Mouse (Mus musculus) megakaryocyte, embryonic 14.5 days (primary cell): ENCODE measurements at regions not wholly inside any gene's neighbourhood (a gene's known extent, or its start where the extent isn't known, plus 50 kb on each side); places are given as distances from the start of the nearest gene placed in this dataset.
A peak's percentile ranks its signal among the peaks of the same experiment; 100 is the strongest.

Experiments
- H3K27me3 ChIP-seq: replicated peaks from 2 replicates; pipeline ENCODE3; 2012; ENCODE audit warnings: inconsistent platforms
- H3K36me3 ChIP-seq: replicated peaks from 2 replicates; pipeline ENCODE3; 2012; ENCODE audit warnings: low read length, inconsistent platforms, mixed read lengths
- H3K4me1 ChIP-seq: 2 replicates; pipeline ENCODE4 v1.6.1; 2012; ENCODE audit warnings: inconsistent platforms
- H3K4me3 ChIP-seq: replicated peaks from 2 replicates; pipeline ENCODE3; 2012; ENCODE audit warnings: moderate library complexity, mild to moderate bottlenecking, inconsistent platforms
- H3K9me3 ChIP-seq: 2 replicates; pipeline ENCODE4 v1.6.1; 2012; ENCODE audit warnings: inconsistent platforms
- FLI1 ChIP-seq: IDR thresholded peaks from 2 replicates; pipeline ENCODE4 v1.6.1; 2012; ENCODE audit warnings: low read length, inconsistent platforms, mixed read lengths
- GATA1 ChIP-seq: IDR thresholded peaks from 3 replicates; pipeline ENCODE4 v1.6.1; 2012; ENCODE audit warnings: mixed read lengths, low read length, inconsistent platforms, borderline replicate concordance

DNA sequence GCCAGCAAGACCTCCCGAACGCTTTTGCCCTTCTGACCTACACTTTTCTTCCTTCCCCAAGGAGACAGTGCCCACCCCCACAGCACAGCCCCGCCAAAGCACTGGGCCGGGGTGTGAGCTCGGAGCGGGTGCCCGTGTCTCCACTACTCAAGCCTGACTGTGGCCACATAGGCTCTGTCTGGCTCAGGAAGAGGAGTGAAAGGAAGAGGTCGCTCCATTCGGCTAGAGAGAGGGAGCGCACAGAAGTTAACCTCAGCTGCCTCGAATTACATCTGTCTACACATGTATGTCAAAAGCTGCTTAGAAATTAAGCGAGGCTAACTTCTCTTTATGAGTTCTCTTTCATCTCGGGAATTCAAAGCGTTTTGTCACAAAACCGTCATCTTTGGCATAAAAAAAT is 69.6 kb upstream of the Slc4a7 start:
- TF ChIP-seq FLI1 (no peak), GATA1 (no peak)
- no peaks in the 10 kb centered on the region for H3K36me3 ChIP-seq
- peak overlapping the region; percentile 67 for H3K4me3 ChIP-seq
- H3K4me1 ChIP-seq = peaks cover 35% of the 10 kb centered on the region
- H3K9me3 ChIP-seq = no peaks in the 10 kb centered on the region
- no peaks in the 10 kb centered on the region for H3K27me3 ChIP-seq

DNA sequence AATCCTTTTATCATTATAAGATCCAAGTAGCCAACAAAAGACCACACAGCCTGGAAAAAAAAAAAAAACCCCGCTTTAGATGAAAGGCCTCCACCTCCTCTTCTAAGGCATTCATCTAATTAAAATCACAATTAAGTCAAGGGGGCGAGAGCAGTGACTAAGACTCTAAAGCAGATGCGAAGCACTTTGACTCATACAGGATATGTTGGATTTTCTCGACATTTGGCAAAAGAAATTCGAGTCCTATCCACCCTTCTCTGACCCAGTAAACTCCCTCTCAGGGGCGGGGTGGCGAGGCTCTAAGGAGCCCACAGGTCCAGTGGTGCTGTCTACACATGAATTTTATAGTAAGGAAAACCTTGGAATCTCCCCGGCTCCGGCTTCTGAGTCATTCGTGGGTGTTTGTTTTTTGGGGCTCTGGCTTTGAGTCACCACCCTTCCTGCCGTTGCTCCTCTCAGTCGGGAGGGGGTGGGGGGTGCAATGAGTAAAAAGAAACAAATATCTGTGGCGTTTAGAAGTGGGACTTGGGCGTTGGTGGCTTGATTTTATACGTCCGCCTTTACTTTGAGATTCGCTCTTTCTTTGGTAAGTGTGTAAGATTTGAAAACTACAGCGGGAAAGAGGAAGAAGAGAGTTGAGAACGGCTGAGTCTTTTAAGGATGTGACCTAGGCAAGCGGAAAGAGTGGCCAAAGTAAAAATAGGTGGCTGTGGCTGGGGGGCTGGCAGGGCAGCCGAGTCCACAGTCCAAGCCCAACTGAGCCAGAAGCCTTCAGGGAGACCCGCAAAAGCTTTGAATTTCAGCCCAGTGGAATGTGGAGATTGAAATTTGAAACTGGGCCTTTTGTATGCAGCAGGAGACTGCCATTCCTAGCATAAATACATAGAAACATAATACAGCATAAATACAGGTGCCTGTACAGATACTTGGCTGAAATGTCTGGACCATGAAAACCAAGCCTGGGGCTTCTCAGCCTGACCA is 68.8 kb upstream of the Slc4a7 start:
- Histone ChIP-seq H3K36me3 (no peaks in the 10 kb centered on the region), H3K4me1 (peaks cover 35% of the 10 kb centered on the region), H3K9me3 (no peaks in the 10 kb centered on the region), H3K4me3 (peak overlapping the region; percentile 88), H3K27me3 (no peaks in the 10 kb centered on the region)
- TF ChIP-seq FLI1 (no peak), GATA1 (no peak)

DNA sequence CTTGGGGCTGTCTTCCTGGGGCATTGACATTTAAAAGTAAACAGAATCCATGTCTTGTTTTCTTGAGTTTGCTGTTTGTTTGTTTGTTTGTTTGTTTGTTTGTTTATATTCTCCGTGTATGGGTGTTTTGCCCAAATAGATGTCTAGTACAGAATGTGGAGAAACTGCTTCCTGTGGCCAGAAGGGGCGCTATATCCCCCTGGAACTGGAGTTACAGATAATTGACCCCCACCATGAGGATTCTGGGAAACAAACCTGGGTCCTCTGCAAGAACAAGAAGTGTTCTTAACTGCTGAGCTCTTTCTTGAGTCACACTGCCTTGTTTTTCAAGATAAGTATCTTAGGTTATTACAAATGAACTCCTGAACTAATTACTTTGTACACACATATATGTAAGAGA is 68.1 kb upstream of the Slc4a7 start:
- H3K36me3 ChIP-seq = no peaks in the 10 kb centered on the region
- H3K9me3 ChIP-seq = no peaks in the 10 kb centered on the region
- H3K4me1 ChIP-seq = peaks cover 37% of the 10 kb centered on the region
- peak overlapping the region; percentile 88 for H3K4me3 ChIP-seq
- TF ChIP-seq GATA1 = no peak
- no peak for TF ChIP-seq FLI1
- no peaks in the 10 kb centered on the region for H3K27me3 ChIP-seq

DNA sequence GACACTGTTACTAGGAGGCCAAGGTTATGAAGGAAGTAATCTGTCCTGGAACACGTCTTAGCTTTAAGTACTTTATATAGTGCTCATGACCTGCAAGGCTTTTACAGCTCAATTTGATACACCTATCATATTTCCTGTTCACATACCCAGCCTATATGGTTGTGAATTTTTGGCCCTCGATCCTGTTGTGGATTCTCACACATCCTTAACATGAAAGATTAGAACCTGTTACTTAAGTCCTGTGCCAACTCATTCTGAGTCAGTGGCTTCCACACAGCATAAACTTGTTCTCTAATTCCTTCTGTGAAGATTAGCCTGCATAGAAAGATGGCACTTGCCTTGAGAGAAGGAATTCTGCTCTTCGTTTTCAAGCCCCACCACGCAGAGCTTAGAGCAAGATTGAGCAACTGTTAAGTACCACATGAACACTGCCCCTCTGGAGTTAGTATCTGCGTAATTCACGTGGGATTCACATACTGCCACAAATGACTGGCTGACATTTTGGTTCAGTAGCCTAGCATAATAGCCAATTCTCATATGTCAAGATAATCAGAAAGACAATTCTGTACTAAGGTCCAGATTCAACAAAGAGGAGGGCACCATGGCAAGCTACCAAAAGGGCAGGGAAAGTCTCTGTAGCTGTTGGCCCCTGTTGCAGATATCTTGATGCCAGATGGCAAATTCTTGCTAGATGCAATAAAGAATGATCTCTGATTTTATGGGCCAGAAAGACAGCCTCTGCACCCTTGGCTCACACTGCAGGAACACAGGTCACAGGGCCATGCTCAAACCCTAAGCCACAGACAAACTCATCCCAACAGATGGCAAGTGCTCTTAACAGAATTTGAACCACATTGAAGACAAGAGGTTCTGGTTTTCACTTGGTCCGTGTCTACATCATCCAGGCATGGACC is 62.7 kb upstream of the Slc4a7 start:
- no peak overlapping the region for H3K4me3 ChIP-seq
- H3K36me3 ChIP-seq = no peaks in the 10 kb centered on the region
- H3K27me3 ChIP-seq = no peaks in the 10 kb centered on the region
- H3K9me3 ChIP-seq = no peaks in the 10 kb centered on the region
- H3K4me1 ChIP-seq = peaks cover 28% of the 10 kb centered on the region
- TF ChIP-seq GATA1 = no peak
- no peak for TF ChIP-seq FLI1

DNA sequence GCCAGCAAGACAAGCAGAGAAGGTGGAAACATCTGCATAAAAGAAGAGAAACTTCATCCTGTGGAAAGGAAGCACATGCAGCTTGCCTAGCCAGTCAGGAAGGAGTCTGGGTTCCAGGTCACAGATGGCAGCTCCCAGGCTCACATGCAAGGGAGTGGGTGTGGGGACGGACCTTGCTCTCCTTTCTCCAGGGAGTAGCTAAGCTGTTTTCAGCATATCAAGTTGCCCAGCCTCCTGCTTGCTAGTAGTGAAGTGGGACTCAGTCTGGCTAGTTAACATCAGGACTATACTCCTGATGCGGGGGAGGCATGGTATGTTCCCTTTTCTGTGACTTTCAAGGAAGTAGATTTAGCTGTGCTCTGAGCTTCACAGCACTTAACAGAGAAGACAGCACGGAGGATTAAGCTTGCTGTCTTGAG is 62.0 kb upstream of the Slc4a7 start:
- Histone ChIP-seq H3K4me3 (peak overlapping the region; percentile 66), H3K4me1 (peaks cover 32% of the 10 kb centered on the region), H3K36me3 (no peaks in the 10 kb centered on the region), H3K9me3 (no peaks in the 10 kb centered on the region), H3K27me3 (no peaks in the 10 kb centered on the region)
- TF ChIP-seq FLI1 = no peak
- no peak for TF ChIP-seq GATA1

DNA sequence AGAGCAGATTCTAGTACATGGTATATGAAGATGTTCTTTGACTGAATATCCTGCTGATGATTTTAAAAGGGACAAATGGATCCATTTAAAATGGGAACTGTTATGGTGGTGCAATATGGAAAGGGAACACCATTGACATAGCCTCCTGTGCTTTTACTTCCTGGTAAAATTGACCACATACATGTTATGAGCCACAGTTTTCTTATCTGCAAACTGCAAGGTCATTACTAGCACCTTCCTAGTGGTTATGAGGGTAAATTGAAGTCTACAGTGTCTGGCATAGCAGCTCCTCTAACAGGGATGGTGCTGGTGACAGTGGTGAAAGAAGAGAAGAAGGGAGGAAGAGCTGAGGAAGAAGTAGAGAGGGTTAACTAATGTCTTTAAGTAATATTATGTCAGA is 61.5 kb upstream of the Slc4a7 start:
- no peak overlapping the region for H3K4me3 ChIP-seq
- no peaks in the 10 kb centered on the region for H3K27me3 ChIP-seq
- TF ChIP-seq FLI1 (no peak), GATA1 (no peak)
- H3K4me1 ChIP-seq = peaks cover 38% of the 10 kb centered on the region
- H3K36me3 ChIP-seq = no peaks in the 10 kb centered on the region
- H3K9me3 ChIP-seq = no peaks in the 10 kb centered on the region

DNA sequence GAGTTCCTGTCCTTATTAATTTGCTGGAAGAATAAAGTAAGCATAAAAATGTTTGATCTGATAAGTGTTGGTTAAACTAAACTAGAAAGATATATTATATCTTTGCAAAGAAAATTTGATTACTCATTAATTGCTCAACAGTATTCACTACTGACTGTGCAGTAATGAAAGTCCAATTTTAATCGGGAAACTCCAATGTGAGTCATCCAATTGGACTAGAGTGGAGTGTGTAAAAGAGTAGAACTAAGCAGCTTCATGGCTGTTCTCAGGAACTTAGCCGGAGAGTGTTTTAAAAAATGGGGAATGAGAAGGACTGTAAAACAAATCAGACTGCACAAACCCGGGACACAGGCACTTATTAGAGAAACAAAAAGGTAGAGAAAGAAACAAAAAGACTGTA is 58.5 kb upstream of the Slc4a7 start:
- no peak for TF ChIP-seq FLI1
- no peak for TF ChIP-seq GATA1

DNA sequence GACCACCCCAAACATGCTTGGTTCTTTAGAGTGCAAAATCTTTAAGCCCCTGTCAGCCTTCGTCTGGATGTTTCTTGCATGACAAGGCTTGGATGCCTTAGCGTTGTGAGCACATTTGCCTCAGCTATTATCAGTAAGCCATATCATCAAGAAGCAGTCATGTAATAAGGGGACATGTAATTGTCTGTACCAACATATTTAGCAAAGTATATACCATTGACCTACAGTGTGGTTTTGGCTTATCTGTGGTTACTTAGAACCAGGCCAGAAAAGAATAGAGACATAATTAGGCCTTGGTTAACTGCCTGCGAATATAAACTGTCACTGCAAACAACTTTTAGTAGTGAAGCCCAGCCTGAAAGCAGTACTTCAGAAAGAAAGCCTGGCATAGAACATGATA is 57.0 kb upstream of the Slc4a7 start:
- H3K27me3 ChIP-seq = no peaks in the 10 kb centered on the region
- H3K36me3 ChIP-seq = no peaks in the 10 kb centered on the region
- H3K9me3 ChIP-seq = no peaks in the 10 kb centered on the region
- TF ChIP-seq FLI1 = no peak
- TF ChIP-seq GATA1 = no peak
- H3K4me3 ChIP-seq = no peak overlapping the region
- H3K4me1 ChIP-seq = peaks cover 27% of the 10 kb centered on the region

More for the DNA sequence above, 58.5 kb upstream of the Slc4a7 start:
- H3K36me3 ChIP-seq = no peaks in the 10 kb centered on the region
- no peaks in the 10 kb centered on the region for H3K27me3 ChIP-seq
- H3K9me3 ChIP-seq = no peaks in the 10 kb centered on the region
- H3K4me1 ChIP-seq = peaks cover 42% of the 10 kb centered on the region
- H3K4me3 ChIP-seq = no peak overlapping the region
